Mouse (Mus musculus) embryonic fibroblast, embryonic 13.5 days (primary cell): ENCODE results near the gene Nxpe5.
A peak's percentile ranks its signal among the peaks of the same experiment; 100 is the strongest.

Experiments used
- CTCF ChIP-seq: IDR thresholded peaks from 2 replicates; pipeline ENCODE4 v1.5.1; 2011; ENCODE audit warnings: mild to moderate bottlenecking, control low read depth, low read length, moderate library complexity, borderline replicate concordance; ENCODE audit not compliant: insufficient read depth
- POLR2A ChIP-seq: IDR thresholded peaks from 2 replicates; pipeline ENCODE4 v1.6.1; 2011; ENCODE audit warnings: low read depth, mild to moderate bottlenecking, control low read depth, low read length, moderate library complexity

DNA sequence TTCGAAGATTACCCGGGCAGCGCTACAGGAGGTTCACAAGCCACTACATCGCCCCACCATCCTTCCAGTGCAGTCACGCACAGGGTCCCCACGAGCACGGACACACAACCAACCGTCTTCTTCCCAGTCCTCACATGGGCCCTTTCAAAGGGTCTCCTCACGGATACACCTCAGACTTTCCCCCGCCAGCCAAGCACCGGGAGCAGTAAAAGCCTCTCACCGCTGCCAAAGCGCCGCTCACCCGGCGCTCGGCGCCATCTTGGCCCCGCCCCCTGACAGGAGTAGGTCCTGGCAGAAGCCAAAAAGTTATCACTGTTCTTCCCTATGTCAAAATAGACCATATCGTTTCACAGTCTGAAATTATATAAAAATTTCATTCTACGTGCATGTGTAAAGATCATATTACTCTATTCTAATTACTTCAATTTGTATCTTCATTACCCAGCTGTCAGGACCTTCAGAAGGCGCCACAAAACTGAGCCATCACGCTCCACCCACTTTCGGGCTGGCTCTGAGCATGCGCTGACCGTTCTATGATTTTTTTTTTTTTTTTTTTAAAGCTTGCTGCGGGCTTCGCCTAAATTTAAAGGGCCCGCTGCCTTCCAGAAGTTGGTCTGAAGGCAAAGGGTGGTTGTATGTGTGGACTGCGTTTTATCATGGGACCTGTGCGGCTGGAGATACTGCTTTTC, 38.6 kb upstream of the Nxpe5 start, which contains the start of the genes Taf6 and Cnpy4:
- TF ChIP-seq CTCF (no peak), POLR2A (peak; percentile 97)
